Mouse (Mus musculus): ENCODE data around the gene Grm3. TPM values are rescaled to one million over a fixed set of nuclear protein-coding genes. Genes with fewer than 3 reads are reported as not detected.

The Grm3 gene
- polyA plus RNA-seq, 1 experiment from 2014 or later = 0.07 TPM

DNA sequence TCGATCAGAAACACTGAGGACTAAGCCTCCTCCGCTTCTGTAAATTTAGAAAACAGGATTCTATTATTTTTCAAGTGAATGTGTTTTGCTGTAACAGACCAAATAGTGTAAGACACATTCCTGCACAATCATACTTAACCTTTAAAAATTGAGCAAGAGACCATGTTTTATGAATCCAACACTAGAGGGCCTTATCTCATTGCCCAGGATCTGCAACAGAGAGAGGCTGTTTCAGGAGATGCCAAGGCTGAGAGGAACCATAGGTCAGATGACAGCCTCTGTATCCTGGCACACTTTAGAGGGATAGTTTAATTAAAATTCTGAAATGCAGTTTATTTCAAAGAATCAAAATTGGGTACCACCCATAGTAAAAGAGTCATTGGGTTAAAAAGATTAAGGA lies 271.7 kb downstream of the Grm3 start:
- H3K9me3 ChIP-seq (ENCODE audit: control insufficient read depth, low read length) = no peaks in the 10 kb centered on the region
- H3K27ac ChIP-seq (ENCODE audit: low read depth) = no peak overlapping the region
- no peak for DNase-seq (ENCODE audit: low spot score)
- no peak overlapping the region for H3K4me3 ChIP-seq (ENCODE audit: low read depth, low read length)
- H3K4me1 ChIP-seq (replicated peaks; ENCODE audit: control insufficient read depth, insufficient read depth, low read length) = no peaks in the 10 kb centered on the region
- no peaks in the 10 kb centered on the region for H3K36me3 ChIP-seq (ENCODE audit: control insufficient read depth, insufficient read depth, low read length)
- whole genome bisulfite sequencing = 89% methylated on average over 2 of the region's 2 CpGs
- H3K27me3 ChIP-seq (replicated peaks; ENCODE audit: control insufficient read depth, insufficient read depth, low read length) = no peaks in the 10 kb centered on the region
- H3K4me2 ChIP-seq (ENCODE audit: low read length) = no peak overlapping the region
- H3K9ac ChIP-seq (ENCODE audit: low read length) = no peak overlapping the region
- ATAC-seq (replicated peaks; ENCODE audit: low FRiP score, low TSS enrichment, low read depth) = no peak

- DNase-seq (ENCODE audit: low spot score) = no peak
- ATAC-seq (replicated peaks; ENCODE audit: low FRiP score, low TSS enrichment, low read depth) = no peak
- no peaks in the 10 kb centered on the region for H3K9me3 ChIP-seq (ENCODE audit: control insufficient read depth, low read length)
- no peaks in the 10 kb centered on the region for H3K4me1 ChIP-seq (replicated peaks; ENCODE audit: control insufficient read depth, insufficient read depth, low read length)
- no peak overlapping the region for H3K4me2 ChIP-seq (ENCODE audit: low read length)
- H3K27me3 ChIP-seq (replicated peaks; ENCODE audit: control insufficient read depth, insufficient read depth, low read length) = no peaks in the 10 kb centered on the region
- H3K9ac ChIP-seq (ENCODE audit: low read length) = no peak overlapping the region
- H3K4me3 ChIP-seq (ENCODE audit: low read depth, low read length) = no peak overlapping the region
- WGBS = 75% methylated on average over 5 of the region's 5 CpGs
- H3K36me3 ChIP-seq (ENCODE audit: control insufficient read depth, insufficient read depth, low read length) = no peaks in the 10 kb centered on the region
- H3K27ac ChIP-seq (ENCODE audit: low read depth) = no peak overlapping the region
These were observed 275.4 kb downstream of the Grm3 start for GRCm38 (mm10) chr5:9449570-9449969.

DNA sequence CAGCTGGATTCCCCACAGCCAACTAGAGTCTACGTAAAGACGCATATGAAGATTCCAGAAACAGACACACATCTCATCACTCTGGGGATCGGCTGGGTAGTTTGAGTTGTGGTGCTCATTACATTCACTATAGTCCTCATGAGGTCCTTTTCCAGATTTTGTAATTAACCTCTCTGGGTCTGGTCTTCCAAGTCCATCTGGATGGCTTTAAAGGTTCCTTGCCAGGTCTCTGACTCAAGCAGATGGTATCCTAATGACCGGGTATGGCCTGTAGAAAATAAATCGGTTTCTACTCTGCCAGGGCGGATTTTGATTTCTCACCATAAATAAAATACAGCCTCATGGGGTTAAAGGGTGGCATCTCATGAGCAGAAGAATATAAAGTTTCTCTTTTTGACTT lies 276.0 kb downstream of the Grm3 start:
- WGBS = 86% methylated on average over 6 of the region's 6 CpGs

DNA sequence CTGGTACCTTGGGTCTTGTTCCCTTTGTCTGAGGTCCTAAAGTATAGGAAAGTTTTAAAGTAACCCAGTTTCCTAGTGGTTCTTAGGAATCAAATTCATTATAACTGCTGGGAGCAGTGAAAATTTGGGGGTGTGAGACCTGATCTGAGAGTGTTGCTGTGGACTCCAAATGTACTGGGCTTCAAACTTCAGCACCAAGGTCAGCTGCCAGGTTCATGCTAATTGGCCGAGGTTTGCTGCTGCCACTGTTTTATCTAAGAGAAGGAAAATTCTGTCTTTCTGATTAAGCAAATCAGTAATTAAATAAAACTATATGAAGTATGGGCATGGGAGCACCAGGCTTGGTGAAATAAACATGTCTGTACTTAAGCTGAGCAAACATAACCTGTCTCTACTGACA lies 278.8 kb downstream of the Grm3 start:
- DNase-seq (ENCODE audit: low spot score) = peak; percentile 78
- WGBS = 0% methylated on average over 1 of the region's 1 CpGs
- ATAC-seq (replicated peaks; ENCODE audit: low FRiP score, low TSS enrichment, low read depth) = no peak
- H3K9ac ChIP-seq (ENCODE audit: low read length) = no peak overlapping the region
- no peaks in the 10 kb centered on the region for H3K36me3 ChIP-seq (ENCODE audit: control insufficient read depth, insufficient read depth, low read length)
- no peaks in the 10 kb centered on the region for H3K27me3 ChIP-seq (replicated peaks; ENCODE audit: control insufficient read depth, insufficient read depth, low read length)
- no peak overlapping the region for H3K27ac ChIP-seq (ENCODE audit: low read depth)
- H3K4me2 ChIP-seq (ENCODE audit: low read length) = no peak overlapping the region
- H3K4me3 ChIP-seq (ENCODE audit: low read depth, low read length) = no peak overlapping the region
- no peaks in the 10 kb centered on the region for H3K9me3 ChIP-seq (ENCODE audit: control insufficient read depth, low read length)
- no peaks in the 10 kb centered on the region for H3K4me1 ChIP-seq (replicated peaks; ENCODE audit: control insufficient read depth, insufficient read depth, low read length)

More for the DNA sequence above, 276.0 kb downstream of the Grm3 start:
- DNase-seq (ENCODE audit: low spot score) (no peak), ATAC-seq (replicated peaks; ENCODE audit: low FRiP score, low TSS enrichment, low read depth) (no peak)
- Histone ChIP-seq H3K36me3 (ENCODE audit: control insufficient read depth, insufficient read depth, low read length) (no peaks in the 10 kb centered on the region), H3K27me3 (replicated peaks; ENCODE audit: control insufficient read depth, insufficient read depth, low read length) (no peaks in the 10 kb centered on the region), H3K9ac (ENCODE audit: low read length) (no peak overlapping the region), H3K4me2 (ENCODE audit: low read length) (no peak overlapping the region), H3K27ac (ENCODE audit: low read depth) (no peak overlapping the region), H3K4me3 (ENCODE audit: low read depth, low read length) (no peak overlapping the region), H3K9me3 (ENCODE audit: control insufficient read depth, low read length) (no peaks in the 10 kb centered on the region), H3K4me1 (replicated peaks; ENCODE audit: control insufficient read depth, insufficient read depth, low read length) (no peaks in the 10 kb centered on the region)

Data from intestine, embryonic 14.5 days (tissue).